Mouse (Mus musculus) CH12.LX (cell line): ENCODE measurements around the gene Napsa. TPM values are rescaled to one million over a fixed set of nuclear protein-coding genes. Genes with fewer than 3 reads are reported as not detected.

Experiments
- DNase-seq: peaks from one replicate; pipeline ENCODE4 v3.0.0-alpha.2; 2013; ENCODE audit errors: extremely low read depth
- H3K27ac ChIP-seq: 2 replicates; pipeline ENCODE4 v1.5.1; 2012; ENCODE audit warnings: low read depth, mild to moderate bottlenecking, control low read depth, moderate library complexity; ENCODE audit not compliant: insufficient read depth
- H3K27me3 ChIP-seq: replicated peaks from 2 replicates; pipeline ENCODE3; 2012; ENCODE audit warnings: inconsistent platforms
- H3K36me3 ChIP-seq, 2 experiments: replicated peaks in 1 of 2; 2 replicates each; pipeline versions ENCODE3 to v1.6.1; 2012; ENCODE audit warnings: inconsistent platforms in 1 of 2, low read length in 1 of 2, mild to moderate bottlenecking in 1 of 2, mixed read lengths in 1 of 2, moderate library complexity in 1 of 2; ENCODE audit not compliant: control insufficient read depth in 1 of 2, insufficient read depth in 1 of 2
- H3K4me1 ChIP-seq, 2 experiments: 2 replicates each; pipeline ENCODE4 v1.6.1; 2012; ENCODE audit warnings: inconsistent platforms in 1 of 2, moderate library complexity in 1 of 2; ENCODE audit not compliant: insufficient read depth in 2 of 2, control insufficient read depth in 1 of 2
- H3K4me2 ChIP-seq: 2 replicates; pipeline ENCODE4 v1.6.1; 2012; ENCODE audit warnings: low read depth, mild to moderate bottlenecking, control low read depth; ENCODE audit not compliant: poor library complexity, insufficient read depth, severe bottlenecking
- H3K4me3 ChIP-seq, 3 experiments: fragments of 150-350 bp in 1 of 3; sonication (generic) in 1 of 3; replicated peaks in 1 of 3; 2 replicates each; pipeline versions ENCODE3 to v1.5.1; 2011 to 2012; ENCODE audit warnings: low read depth in 2 of 3, low read length in 2 of 3, mild to moderate bottlenecking in 2 of 3, moderate library complexity in 2 of 3, control low read depth in 1 of 3, improper control_type of control experiment in 1 of 3, inconsistent platforms in 1 of 3, mixed read lengths in 1 of 3; ENCODE audit not compliant: poor library complexity in 1 of 3
- H3K79me2 ChIP-seq: replicated peaks from 2 replicates; pipeline ENCODE4 v1.6.1; 2012; ENCODE audit warnings: mild to moderate bottlenecking, moderate library complexity; ENCODE audit not compliant: control insufficient read depth, poor library complexity, insufficient read depth, severe bottlenecking; ENCODE audit errors: extremely low read depth
- H3K9ac ChIP-seq: 2 replicates; pipeline ENCODE4 v1.6.1; 2012; ENCODE audit warnings: low read depth, mild to moderate bottlenecking, control low read depth, moderate library complexity; ENCODE audit not compliant: insufficient read depth
- H3K9me3 ChIP-seq: replicated peaks from 2 replicates; pipeline ENCODE3; 2012; ENCODE audit warnings: low read length, inconsistent platforms, mixed read lengths
- BHLHE40 ChIP-seq: IDR thresholded peaks from 2 replicates; pipeline ENCODE4 v1.6.1; 2011; ENCODE audit warnings: mild to moderate bottlenecking, low read depth, low read length, improper control_type of control experiment
- CHD1 ChIP-seq: IDR thresholded peaks from 2 replicates; pipeline ENCODE4 v1.6.1; 2012; ENCODE audit warnings: low read depth, low read length, improper control_type of control experiment, inconsistent platforms
- CHD2 ChIP-seq: IDR thresholded peaks from 2 replicates; pipeline ENCODE4 v1.6.1; 2011; ENCODE audit warnings: low read length, improper control_type of control experiment
- CTCF ChIP-seq, 2 experiments: IDR thresholded peaks in 1 of 2; conservative IDR thresholded peaks in 1 of 2; 2 replicates each; pipeline ENCODE4 v1.5.1; 2011 to 2012; ENCODE audit warnings: low read depth in 2 of 2, low read length in 2 of 2, improper control_type of control experiment in 1 of 2, inconsistent platforms in 1 of 2, mild to moderate bottlenecking in 1 of 2, moderate library complexity in 1 of 2
- E2F4 ChIP-seq: IDR thresholded peaks from 2 replicates; pipeline ENCODE4 v1.6.1; 2011; ENCODE audit warnings: low read depth, low read length, improper control_type of control experiment; ENCODE audit not compliant: insufficient replicate concordance
- ELF1 ChIP-seq: IDR thresholded peaks from 2 replicates; pipeline ENCODE4 v1.6.1; 2014; ENCODE audit warnings: low read depth, mild to moderate bottlenecking, inconsistent platforms, low read length, improper control_type of control experiment
- EP300 ChIP-seq: IDR thresholded peaks from 2 replicates; pipeline ENCODE4 v1.6.1; 2011; ENCODE audit warnings: low read length, improper control_type of control experiment
- ETS1 ChIP-seq: conservative IDR thresholded peaks from 2 replicates; pipeline ENCODE4 v1.6.1; 2012; ENCODE audit warnings: low read depth, mild to moderate bottlenecking, inconsistent platforms, low read length, improper control_type of control experiment, moderate library complexity
- GABPA ChIP-seq: IDR thresholded peaks from 2 replicates; pipeline ENCODE4 v1.6.1; 2012; ENCODE audit warnings: low read depth, low read length, improper control_type of control experiment, inconsistent platforms; ENCODE audit not compliant: insufficient replicate concordance
- HCFC1 ChIP-seq: IDR thresholded peaks from 2 replicates; pipeline ENCODE4 v1.6.1; 2012; ENCODE audit warnings: low read depth, mild to moderate bottlenecking, inconsistent platforms, low read length, improper control_type of control experiment
- IRF4 ChIP-seq: IDR thresholded peaks from 2 replicates; pipeline ENCODE4 v1.6.1; 2014; ENCODE audit warnings: low read depth, mild to moderate bottlenecking, inconsistent platforms, low read length, improper control_type of control experiment
- KAT2A ChIP-seq: IDR thresholded peaks from 2 replicates; pipeline ENCODE4 v1.6.1; 2012; ENCODE audit warnings: low read length, improper control_type of control experiment, inconsistent platforms; ENCODE audit not compliant: insufficient replicate concordance
- MAFK ChIP-seq: IDR thresholded peaks from 2 replicates; pipeline ENCODE4 v1.6.1; 2011; ENCODE audit warnings: low read length, improper control_type of control experiment; ENCODE audit not compliant: insufficient replicate concordance
- MAZ ChIP-seq: IDR thresholded peaks from 2 replicates; pipeline ENCODE4 v1.6.1; 2012; ENCODE audit warnings: low read depth, mild to moderate bottlenecking, inconsistent platforms, low read length, improper control_type of control experiment, moderate library complexity
- MXI1 ChIP-seq: IDR thresholded peaks from 2 replicates; pipeline ENCODE4 v1.6.1; 2011; ENCODE audit warnings: mild to moderate bottlenecking, low read depth, low read length, improper control_type of control experiment
- NELFE ChIP-seq: IDR thresholded peaks from 2 replicates; pipeline ENCODE4 v1.6.1; 2011; ENCODE audit warnings: low read depth, low read length, improper control_type of control experiment
- NRF1 ChIP-seq: IDR thresholded peaks from 2 replicates; pipeline ENCODE4 v1.6.1; 2014; ENCODE audit warnings: low read depth, mild to moderate bottlenecking, inconsistent platforms, low read length, improper control_type of control experiment, moderate library complexity
- PAX5 ChIP-seq: IDR thresholded peaks from 2 replicates; pipeline ENCODE4 v1.6.1; 2012; ENCODE audit warnings: low read length, inconsistent platforms, mixed read lengths
- POLR2A ChIP-seq: IDR thresholded peaks from 2 replicates; pipeline ENCODE4 v1.6.1; 2011; ENCODE audit warnings: low read depth, mild to moderate bottlenecking, improper control_type of control experiment, low read length
- POLR2AphosphoS2 ChIP-seq: IDR thresholded peaks from 2 replicates; pipeline ENCODE4 v1.6.1; 2011; ENCODE audit warnings: low read depth, low read length, improper control_type of control experiment
- RAD21 ChIP-seq: IDR thresholded peaks from 2 replicates; pipeline ENCODE4 v1.6.1; 2011; ENCODE audit warnings: low read depth, mild to moderate bottlenecking, low read length, improper control_type of control experiment, moderate library complexity
- SIN3A ChIP-seq: IDR thresholded peaks from 2 replicates; pipeline ENCODE4 v1.6.1; 2012; ENCODE audit warnings: low read length, improper control_type of control experiment, inconsistent platforms
- SMC3 ChIP-seq: IDR thresholded peaks from 2 replicates; pipeline ENCODE4 v1.6.1; 2011; ENCODE audit warnings: low read depth, low read length, improper control_type of control experiment
- TBP ChIP-seq: conservative IDR thresholded peaks from 2 replicates; pipeline ENCODE4 v1.6.1; 2011; ENCODE audit warnings: low read depth, low read length, improper control_type of control experiment
- UBTF ChIP-seq: IDR thresholded peaks from 2 replicates; pipeline ENCODE4 v1.6.1; 2012; ENCODE audit warnings: low read depth, mild to moderate bottlenecking, inconsistent platforms, low read length, improper control_type of control experiment, moderate library complexity
- ZC3H11A ChIP-seq: IDR thresholded peaks from 2 replicates; pipeline ENCODE4 v1.6.1; 2012; ENCODE audit warnings: low read depth, mild to moderate bottlenecking, inconsistent platforms, low read length, improper control_type of control experiment
- ZMIZ1 ChIP-seq: IDR thresholded peaks from 2 replicates; pipeline ENCODE4 v1.6.1; 2012; ENCODE audit warnings: low read depth, mild to moderate bottlenecking, inconsistent platforms, low read length, improper control_type of control experiment
- ZNF384 ChIP-seq: IDR thresholded peaks from 2 replicates; pipeline ENCODE4 v1.6.1; 2012; ENCODE audit warnings: low read depth, low read length, improper control_type of control experiment, inconsistent platforms
- dilution Hi-C: fragments of 300-500 bp; cut with MboI; formaldehyde crosslinking; loops from 2 replicates; pipeline ENCODE4 v1.14.3; 2020; ENCODE audit warnings: low sequenced_read_pairs; ENCODE audit not compliant: extremely low pct_unique_long_range_greater_than_20kb, extremely low pct_ligation_motif_present
- in situ Hi-C: fragments of 300-500 bp; cut with MboI; formaldehyde crosslinking; loops from 3 replicates; pipeline ENCODE4 v1.14.3; 2019; ENCODE audit warnings: low sequenced_read_pairs, low pct_ligation_motif_present, low pct_unique_long_range_greater_than_20kb, mixed read lengths
- polyA plus RNA-seq: library from polyadenylated mRNA; unstranded; fragments of >175 nt; gene quantifications from 2 replicates; pipeline ENCODE4 v1.2.1, GENCODE M21; 2012; ENCODE audit warnings: low read depth; ENCODE audit not compliant: insufficient read length
- total RNA-seq, 2 experiments: library from RNA; depleted of rRNA; stranded (reverse); fragments of 300-350 nt in 1 of 2; fragments of >200 nt in 1 of 2; gene quantifications; 2 replicates each; pipeline ENCODE4 v1.2.3; 2012 to 2014

The Napsa gene
- total and polyA plus RNA-seq, 3 experiments, result 175 to 253 (median 194) TPM

- dilution Hi-C loops, result no loop called here
- no peak for DNase-seq
- TF ChIP-seq BHLHE40 (no peak), GABPA (no peak), POLR2AphosphoS2 (no peak), NRF1 (no peak), ZMIZ1 (no peak), TBP (no peak), ETS1 (no peak), RAD21 (no peak), ZNF384 (no peak), ZC3H11A (no peak), POLR2A (no peak), MXI1 (no peak), CHD1 (no peak), E2F4 (no peak), SMC3 (no peak), UBTF (no peak), EP300 (no peak), MAZ (no peak)
- TF ChIP-seq, all 38 proteins: peak for 0
- Histone ChIP-seq H3K4me1 (peaks cover 12 to 37% of the 10 kb centered on the region in 2 experiments), H3K4me3 (no peak overlapping the region), H3K27ac (no peak overlapping the region), H3K79me2 (peaks cover 10% of the 10 kb centered on the region; the same call in 1 of the 2 replicates), H3K9ac (no peak overlapping the region), H3K9me3 (peaks cover 3% of the 10 kb centered on the region), H3K4me2 (no peak overlapping the region), H3K27me3 (no peaks in the 10 kb centered on the region), H3K36me3 (peaks cover 30 to 45% of the 10 kb centered on the region in 2 experiments)
- in situ Hi-C loops, result loop anchor here (5.0 kb wide), 1 partner anchor 43 kb away; no protein-coding TSS in a partner anchor
Observed at GRCm38 (mm10) chr7:44549621-44550408, 22.4 kb upstream of the Napsa start.

GRCm38 (mm10) chr7:44550409-44550678 is 21.8 kb upstream of the Napsa start:
- Histone ChIP-seq H3K9me3 (peaks cover 3% of the 10 kb centered on the region), H3K9ac (no peak overlapping the region), H3K79me2 (peaks cover 10% of the 10 kb centered on the region; the same call in 1 of the 2 replicates), H3K27ac (no peak overlapping the region), H3K27me3 (no peaks in the 10 kb centered on the region), H3K4me2 (no peak overlapping the region), H3K4me1 (peaks cover 12 to 33% of the 10 kb centered on the region in 2 experiments), H3K36me3 (peaks cover 30 to 40% of the 10 kb centered on the region in 2 experiments), H3K4me3 (no peak overlapping the region)
- dilution Hi-C loops (no loop called here), in situ Hi-C loops (loop anchor here (5.0 kb wide), 1 partner anchor 43 kb away; no protein-coding TSS in a partner anchor)
- TF ChIP-seq KAT2A (no peak), CTCF (conservative IDR thresholded peaks at IDR 0.05 in 1 of 2, IDR thresholded peaks at IDR 0.05 in 1 of 2; ENCODE audit: low read depth in 2 of 2, low read length in 2 of 2) (no peak), POLR2AphosphoS2 (no peak), MAFK (no peak), CHD2 (no peak), ELF1 (no peak), PAX5 (no peak), NRF1 (no peak), SIN3A (no peak), E2F4 (no peak), IRF4 (no peak), NELFE (no peak), HCFC1 (no peak), GABPA (no peak), POLR2A (no peak), EP300 (no peak)
- no peak for DNase-seq
